Mouse (Mus musculus): ENCODE results near the gene Mast3.

Mast3 gene

DNA sequence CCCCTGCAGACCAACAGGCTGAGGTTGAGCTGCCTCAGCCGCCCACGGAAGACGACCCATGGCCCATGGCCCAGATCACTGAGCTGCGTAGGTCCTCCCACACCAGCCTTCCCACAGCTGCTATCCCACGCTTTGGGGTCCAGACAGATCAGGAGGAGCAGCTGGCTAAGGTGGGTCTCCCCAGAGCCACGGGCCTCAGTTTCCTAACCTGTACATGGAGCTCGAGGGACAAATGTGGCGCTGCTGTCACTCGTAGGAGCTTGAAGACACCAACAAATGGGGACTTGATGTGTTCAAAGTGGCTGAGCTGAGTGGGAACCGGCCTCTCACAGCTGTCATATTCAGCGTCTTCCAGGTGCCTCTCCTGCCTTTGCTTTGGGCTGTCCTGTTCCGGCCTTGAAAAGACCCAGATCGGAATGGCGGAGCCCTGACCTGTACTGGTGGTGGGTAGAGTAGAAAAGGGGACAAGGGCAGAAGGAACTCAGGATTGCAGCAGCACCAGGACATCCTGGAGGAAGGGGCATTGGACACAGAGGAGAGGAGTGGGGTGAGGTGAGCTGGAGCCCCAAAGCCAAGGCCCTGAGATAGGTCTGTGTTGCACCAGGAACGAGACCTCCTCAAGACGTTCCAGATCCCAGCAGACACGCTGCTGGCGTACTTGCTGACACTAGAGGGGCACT lies 57.5 kb downstream of the Mast3 start:
- DNase-seq (ENCODE audit: low read depth in 1 of 2, low spot score in 2 of 2) = no peak

DNA sequence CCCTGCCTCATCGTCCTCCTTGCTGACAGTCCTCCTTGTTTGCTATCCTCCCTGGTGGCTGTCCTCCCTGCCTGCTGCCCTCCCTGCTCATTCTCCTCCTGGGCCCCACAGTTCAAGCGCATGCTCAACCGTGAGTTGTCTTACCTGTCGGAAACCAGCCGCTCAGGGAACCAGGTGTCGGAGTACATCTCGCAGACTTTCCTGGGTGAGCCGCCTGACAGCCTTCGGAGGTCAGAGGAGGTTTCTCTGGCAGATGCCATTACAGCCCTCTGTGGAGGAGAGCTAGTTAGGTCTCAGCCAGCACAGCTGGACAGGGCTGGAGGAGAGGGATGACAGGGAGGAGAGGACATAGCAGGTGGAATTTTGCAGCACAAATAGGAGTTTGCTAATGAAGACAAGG lies 58.2 kb downstream of the Mast3 start:
- DNase-seq (ENCODE audit: low read depth in 1 of 2, low spot score in 2 of 2) = no peak

DNA sequence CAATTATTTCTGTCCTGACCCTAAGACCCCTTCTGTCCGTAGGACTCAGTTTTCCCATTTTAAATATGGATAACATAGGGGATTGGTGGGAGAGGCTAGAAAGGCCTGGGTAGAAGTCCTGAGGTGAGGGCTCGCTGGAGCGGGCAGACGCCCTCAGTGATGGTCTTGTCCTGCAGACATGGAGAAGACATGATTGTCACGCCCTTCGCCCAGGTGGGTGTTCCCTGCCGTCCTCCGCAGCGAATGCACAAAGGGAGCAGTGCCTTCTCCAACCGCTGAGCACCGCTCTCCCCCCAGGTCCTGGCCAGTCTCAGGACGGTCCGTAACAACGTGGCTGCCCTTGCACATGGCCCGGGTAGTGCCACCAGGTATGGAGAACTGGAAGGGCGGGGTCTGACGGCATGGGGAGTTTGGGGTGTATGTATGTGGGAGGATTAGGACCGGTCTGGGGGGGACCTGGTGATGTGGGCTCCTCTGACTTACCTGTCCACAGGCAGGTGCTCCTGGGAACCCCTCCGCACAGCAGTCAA lies 59.1 kb downstream of the Mast3 start:
- DNase-seq (ENCODE audit: low read depth in 1 of 2, low spot score in 2 of 2) = no peak

DNA sequence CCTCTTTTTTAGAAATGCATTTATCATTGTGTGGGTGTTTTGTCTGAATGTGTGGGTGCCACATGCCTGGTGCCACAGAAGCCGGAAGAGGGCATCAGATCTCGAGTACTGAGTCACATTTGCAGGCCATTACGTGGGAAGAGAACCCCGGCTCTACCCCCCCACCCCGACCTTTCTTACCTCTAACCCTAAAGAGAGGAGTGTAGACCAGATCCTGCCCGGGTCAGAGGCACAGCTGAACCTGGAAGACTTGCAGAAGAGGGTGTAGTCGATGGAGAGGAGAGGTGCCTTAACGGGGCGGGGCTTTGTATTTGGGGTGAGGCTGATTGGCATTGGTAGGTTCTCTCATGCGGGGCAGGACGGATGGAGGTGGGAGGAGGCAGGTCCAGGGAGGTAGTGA lies 60.0 kb downstream of the Mast3 start:
- no peak for DNase-seq (ENCODE audit: low read depth in 1 of 2, low spot score in 2 of 2)

DNA sequence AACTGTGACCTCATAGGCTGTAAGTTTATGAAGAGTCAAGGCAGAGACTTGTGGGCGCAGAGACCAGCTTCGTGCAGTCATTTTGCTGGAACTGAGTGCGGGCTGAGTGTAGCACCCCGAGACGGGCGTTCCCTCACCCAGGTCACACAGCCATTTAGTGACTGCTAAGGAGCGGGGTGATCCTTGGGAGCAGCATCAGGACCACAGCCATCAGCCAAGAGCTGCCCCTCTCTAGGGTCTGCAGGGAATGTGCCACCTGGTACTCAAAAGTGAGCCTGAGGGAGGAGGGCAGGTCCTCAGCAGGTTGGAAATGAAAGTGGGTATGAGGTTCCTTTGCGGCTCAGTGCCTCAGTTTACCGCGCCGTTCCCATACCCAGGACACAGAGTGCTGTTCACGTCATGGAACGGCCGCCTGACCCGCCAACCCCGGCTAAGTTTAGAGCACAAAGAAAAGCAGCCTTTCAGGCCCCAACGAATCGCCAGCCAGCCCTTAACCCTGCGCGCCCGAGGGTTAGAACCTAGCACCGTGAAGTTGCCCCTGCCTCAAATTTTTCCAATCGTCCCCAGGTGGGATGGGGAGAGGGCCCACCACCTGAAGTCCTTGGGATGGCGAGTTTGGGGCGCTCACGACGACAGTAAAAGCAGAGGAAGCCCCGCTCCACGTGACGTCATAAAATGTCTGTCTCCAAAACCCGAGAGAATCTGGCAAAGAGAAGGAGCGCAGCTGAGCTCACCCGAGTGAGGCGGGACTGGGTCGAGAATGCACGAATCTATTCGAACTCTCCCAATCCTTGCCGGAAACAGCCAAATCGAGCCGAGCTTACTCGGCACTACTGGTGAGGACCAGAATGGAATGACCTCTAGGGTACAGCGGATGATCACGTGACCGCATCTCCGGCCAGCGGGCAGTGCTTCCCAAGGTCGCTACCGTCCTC lies 60.9 kb downstream of the Mast3 start:
- no peak for DNase-seq (ENCODE audit: low read depth in 1 of 2, low spot score in 2 of 2)

DNA sequence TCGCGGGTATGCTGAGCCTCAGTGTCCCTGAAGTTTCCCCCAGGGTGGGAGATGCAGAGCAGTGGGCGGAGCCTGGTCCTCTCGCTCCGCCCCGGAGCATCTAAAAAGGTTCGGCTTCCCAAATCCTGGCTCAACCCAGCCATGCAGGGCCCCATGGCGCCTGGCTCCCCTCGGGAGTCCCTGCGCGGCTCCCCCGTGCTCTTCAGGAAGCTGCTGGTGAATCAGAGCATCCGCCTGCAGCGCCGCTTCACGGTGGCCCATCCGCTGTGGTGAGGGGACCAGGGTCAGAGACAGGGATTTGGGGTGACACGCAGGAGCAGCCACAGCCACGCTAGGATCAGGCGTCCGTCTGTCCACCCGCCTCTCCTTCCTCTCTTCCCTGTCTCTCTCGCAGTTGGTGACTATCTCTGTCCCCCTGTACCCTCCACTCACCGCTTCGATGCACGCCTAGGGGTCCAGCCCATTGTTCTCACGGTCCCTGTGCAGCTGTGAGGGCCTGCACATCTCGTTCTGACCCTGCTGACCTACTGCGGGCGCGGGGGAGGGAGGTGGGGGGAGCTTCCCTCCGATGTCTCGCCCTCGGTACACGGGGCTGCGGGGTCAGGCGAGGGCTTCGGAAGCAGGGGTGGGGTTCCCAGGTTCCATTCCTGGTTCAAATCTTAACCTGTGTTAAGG lies 61.7 kb downstream of the Mast3 start:
- DNase-seq (ENCODE audit: low read depth in 1 of 2, low spot score in 2 of 2) = no peak

DNA sequence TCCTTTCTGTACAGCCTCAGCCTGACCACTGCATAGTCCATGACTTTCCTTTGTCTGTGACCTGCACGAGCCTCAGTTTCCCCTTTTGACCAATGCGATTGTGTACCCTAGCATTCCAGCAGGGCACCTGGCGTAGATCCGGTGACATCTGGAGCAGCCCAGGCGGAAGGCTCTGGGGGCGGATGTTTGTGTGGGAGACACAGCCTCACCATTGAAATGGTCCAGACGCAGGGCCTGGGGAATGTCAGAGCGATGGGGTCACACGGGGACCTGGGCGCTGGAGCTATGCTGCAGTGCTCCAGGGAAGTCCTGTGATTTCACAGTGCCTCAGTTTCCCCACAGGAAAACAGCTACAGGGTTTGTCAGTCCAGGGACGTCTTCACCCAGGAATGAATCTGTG lies 62.7 kb downstream of the Mast3 start:
- DNase-seq (ENCODE audit: low read depth in 1 of 2, low spot score in 2 of 2) = no peak

DNA sequence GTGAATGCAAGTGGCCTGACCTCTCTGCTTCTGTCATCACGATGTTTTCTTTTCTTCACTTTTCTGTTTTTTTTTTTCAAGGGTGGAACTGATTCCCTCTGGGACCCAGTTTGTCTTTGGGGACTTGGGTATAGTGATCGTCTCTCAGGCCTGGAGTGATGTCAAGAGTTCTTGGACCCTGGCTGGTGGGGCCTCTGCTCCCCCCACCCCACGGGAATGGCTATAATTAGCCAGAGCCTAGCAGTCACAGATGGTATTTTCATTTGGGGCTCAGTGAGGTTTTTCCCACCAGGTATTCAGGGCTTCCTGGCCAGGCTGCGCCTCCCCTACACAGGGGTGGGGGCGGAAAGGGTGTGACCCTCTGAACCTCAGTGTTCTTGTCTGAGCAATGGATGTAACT lies 63.2 kb downstream of the Mast3 start:
- no peak for DNase-seq (ENCODE audit: low read depth in 1 of 2, low spot score in 2 of 2)

DNA sequence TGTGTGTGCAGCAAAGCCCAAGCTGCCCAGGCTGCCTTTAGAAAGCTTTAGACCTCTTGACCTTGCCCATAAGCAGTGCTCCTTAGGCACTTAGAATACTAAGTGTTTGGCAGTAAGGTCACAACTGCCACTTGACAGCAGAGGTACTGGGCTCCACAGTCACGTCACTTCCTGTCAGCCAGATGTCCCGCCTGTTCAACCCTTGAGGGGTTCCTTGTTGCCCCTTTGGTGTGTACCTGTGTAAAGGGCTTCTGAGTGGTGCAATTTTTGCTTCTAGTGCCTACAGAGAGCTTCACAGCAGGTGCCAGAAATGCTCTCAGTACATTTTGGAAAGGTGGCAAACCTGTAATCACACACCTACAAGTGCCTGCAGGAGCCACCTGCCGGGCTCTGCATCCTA lies 66.6 kb downstream of the Mast3 start:
- no peak for DNase-seq (ENCODE audit: low read depth in 1 of 2, low spot score in 2 of 2)

DNA sequence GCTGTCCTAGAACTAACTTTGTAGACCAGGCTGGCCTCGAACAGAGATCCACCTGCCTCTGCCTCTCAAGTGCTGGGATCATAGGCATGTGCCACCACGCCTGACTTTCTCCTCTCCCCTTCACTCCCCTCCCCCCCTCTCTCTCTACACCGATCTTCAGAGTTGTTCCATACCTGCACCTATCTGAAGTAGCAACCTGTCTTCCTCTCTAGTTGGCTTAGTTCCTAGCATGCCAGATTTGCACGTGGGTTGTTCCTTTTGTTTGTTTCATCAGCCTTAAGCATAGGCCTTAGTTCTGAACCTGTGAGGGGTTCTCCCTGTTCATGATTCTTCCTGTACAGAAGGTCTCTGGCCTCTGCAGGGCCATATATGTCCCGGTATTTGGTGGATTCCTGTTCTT lies 67.1 kb downstream of the Mast3 start:
- DNase-seq (ENCODE audit: low read depth in 1 of 2, low spot score in 2 of 2) = no peak

DNA sequence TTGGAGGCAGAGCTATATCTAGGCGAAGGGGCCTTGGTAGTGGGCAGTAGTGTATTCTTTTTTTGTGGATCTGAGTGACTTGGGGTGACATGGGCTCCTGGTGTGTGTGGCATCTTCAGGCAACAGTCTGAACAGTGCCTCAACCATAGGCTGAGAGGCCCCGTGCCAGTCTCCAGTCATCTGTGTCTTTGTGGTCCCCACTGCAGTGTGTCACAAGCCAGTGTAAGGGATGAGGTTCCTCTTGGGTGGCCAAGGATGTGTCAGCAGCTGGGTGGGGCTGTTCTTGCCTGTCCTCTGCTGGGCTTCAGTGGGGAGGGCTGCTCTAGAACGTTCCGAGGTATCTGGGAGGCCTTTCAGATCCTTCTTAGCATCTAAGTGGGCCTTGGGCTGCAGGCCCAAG lies 73.9 kb downstream of the Mast3 start:
- DNase-seq (ENCODE audit: low read depth in 1 of 2, low spot score in 2 of 2) = no peak

DNA sequence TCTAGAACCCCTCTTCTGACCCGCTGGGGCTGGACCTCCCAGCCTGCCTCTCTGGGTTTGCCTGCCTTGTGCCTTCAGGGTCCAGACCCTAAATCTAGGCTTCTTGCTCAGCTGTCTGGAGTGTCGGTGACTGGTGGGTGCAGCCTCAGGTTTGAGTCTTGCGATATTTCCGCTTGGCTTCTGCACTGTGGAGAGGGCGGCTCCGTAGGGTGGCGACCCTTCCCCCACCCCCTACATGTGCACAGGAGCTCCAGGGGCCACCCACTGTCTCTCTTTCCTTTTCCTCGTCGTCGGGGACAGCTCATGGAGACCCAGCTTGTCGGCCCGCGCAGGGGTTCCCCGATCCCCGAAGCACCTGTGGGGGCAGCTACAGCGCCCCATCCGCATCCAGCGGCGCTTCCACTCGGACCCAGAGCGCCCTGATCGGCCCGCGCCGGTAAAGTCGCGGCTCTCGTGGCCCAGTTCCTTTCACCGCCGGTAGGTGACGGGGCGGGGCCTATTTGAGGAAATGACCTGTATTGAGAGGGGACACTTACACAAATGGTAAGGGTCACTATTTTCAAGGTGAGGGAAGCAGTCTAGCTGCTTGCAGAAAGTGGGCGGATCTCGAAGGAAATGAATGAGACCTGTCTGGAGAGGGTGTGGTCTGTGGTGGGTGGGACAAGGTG lies 74.9 kb downstream of the Mast3 start:
- DNase-seq (ENCODE audit: low read depth in 1 of 2, low spot score in 2 of 2) = no peak
